Mouse (Mus musculus) heart, embryonic 15.5 days (tissue): ENCODE results near the gene Ncstn. TPM values are rescaled to one million over a fixed set of nuclear protein-coding genes. Genes with fewer than 3 reads are reported as not detected.

Experiments used
- ATAC-seq: fragments of 200-750 bp; cut with Nextera tagmentation; replicated peaks from 2 replicates; pipeline ENCODE4 v1.8.0; 2017; ENCODE audit warnings: low read depth, moderate TSS enrichment; ENCODE audit not compliant: insufficient number of reproducible peaks, insufficient read depth, low FRiP score
- H3K27ac ChIP-seq: fragments of 300-500 bp; sonication (generic); 2 replicates; pipeline ENCODE4 v1.5.1; 2015; ENCODE audit warnings: mild to moderate bottlenecking, inconsistent platforms
- H3K27me3 ChIP-seq: fragments of 300-500 bp; sonication (generic); 2 replicates; pipeline ENCODE4 v1.6.1; 2015; ENCODE audit warnings: inconsistent platforms
- H3K36me3 ChIP-seq: fragments of 300-500 bp; sonication (generic); 2 replicates; pipeline ENCODE4 v1.6.1; 2015; ENCODE audit warnings: mild to moderate bottlenecking, inconsistent platforms
- H3K4me1 ChIP-seq: fragments of 300-500 bp; sonication (generic); replicated peaks from 2 replicates; pipeline ENCODE4 v1.6.1; 2015; ENCODE audit warnings: inconsistent platforms
- H3K4me2 ChIP-seq: fragments of 300-500 bp; sonication (generic); 2 replicates; pipeline ENCODE4 v1.6.1; 2015; ENCODE audit warnings: inconsistent platforms, mild to moderate bottlenecking, moderate library complexity
- H3K4me3 ChIP-seq: fragments of 300-500 bp; sonication (generic); 2 replicates; pipeline ENCODE4 v1.5.1; 2015; ENCODE audit warnings: mild to moderate bottlenecking, inconsistent platforms
- H3K9ac ChIP-seq: fragments of 300-500 bp; sonication (generic); 2 replicates; pipeline ENCODE4 v1.6.1; 2015; ENCODE audit warnings: mild to moderate bottlenecking, inconsistent platforms
- H3K9me3 ChIP-seq: fragments of 300-500 bp; sonication (generic); replicated peaks from 2 replicates; pipeline ENCODE4 v1.6.1; 2016; ENCODE audit warnings: inconsistent platforms
- WGBS: fragments of 180-500 bp; shearing (Covaris S2); methylation state at CpG from one replicate; pipeline ENCODE4 v1.1.7; 2015; ENCODE audit warnings: mixed read lengths; 5-methylcytosine and 5-hydroxymethylcytosine counted together
- polyA plus RNA-seq: library from polyadenylated mRNA; unstranded; fragments of >200 nt; fragmentation: Nextera tagmentation; extraction: Ambion mirVana; gene quantifications from 2 replicates; pipeline ENCODE4 v1.2.1, GENCODE M21; 2015

The Ncstn gene
- polyA plus RNA-seq, 1 experiment from 2014 or later, result 91.8 TPM

DNA sequence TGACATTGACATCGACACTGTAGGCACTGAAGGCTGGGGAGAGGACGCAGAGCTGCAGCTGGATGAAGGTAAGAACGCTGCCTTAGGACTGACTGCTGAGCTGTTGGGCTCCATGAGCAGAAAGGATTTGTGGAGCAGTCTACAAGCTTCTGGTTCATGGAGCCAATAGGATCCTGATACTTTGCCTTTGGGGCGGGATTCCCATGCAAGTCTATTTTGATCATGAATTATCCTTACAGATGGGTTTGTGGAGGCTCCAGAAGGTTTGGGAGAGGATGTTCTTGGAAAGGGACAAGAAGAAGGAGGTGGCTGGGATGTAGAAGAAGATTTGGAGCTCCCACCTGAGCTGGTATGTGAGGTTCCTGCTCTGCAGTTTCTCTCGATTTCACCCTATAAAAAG, 34.4 kb upstream of the Ncstn start:
- Histone ChIP-seq H3K4me2 (no peak overlapping the region), H3K9me3 (no peaks in the 10 kb centered on the region), H3K27ac (no peak overlapping the region), H3K27me3 (no peaks in the 10 kb centered on the region), H3K4me3 (no peak overlapping the region), H3K9ac (no peak overlapping the region), H3K4me1 (no peaks in the 10 kb centered on the region), H3K36me3 (peaks cover 99% of the 10 kb centered on the region)
- 89% methylated on average over 5 of the region's 5 CpGs for whole genome bisulfite sequencing
- no peak for ATAC-seq

DNA sequence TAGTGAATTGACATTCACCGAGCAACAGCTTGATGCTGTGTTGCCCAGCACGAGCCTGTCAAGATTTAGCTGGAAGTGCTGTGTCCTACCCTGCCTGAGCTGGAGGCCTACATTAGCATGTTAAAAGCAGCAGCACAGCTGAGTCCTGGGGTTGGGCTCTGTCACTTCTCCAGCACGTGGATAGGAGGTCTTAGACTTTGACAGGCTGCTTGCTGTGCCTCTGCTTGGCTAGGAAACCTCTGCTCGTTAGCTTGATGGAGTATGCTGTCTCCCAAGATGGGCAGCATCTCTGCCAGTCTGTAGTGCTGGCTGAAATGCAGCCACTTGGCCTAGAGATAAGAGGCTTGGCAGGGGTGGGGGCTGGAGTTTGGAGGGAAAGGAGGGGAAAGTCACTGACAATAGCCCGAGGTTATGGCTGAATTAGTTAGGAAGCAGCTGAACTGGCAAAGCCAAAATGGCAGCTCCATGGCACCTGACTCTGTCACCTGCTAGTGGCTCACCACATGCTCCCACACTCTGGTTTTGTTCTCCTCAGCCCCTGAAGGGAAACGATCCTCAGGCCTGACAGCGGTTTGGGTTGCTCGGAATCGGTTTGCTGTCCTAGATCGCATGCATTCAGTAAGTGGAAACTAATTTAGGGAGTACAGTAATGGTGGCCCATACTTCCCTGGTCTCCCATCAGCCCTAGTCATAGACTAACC, 25.3 kb upstream of the Ncstn start:
- WGBS, result 67% methylated on average over 10 of the region's 10 CpGs
- ATAC-seq, result 0 out of 2 replicates have a peak, but pooled peaks have one; percentile 18
- H3K4me2 ChIP-seq, result no peak overlapping the region
- no peak overlapping the region for H3K27ac ChIP-seq
- no peak overlapping the region for H3K9ac ChIP-seq
- peaks cover 3% of the 10 kb centered on the region; the same call in 1 of the 2 replicates for H3K4me1 ChIP-seq
- no peaks in the 10 kb centered on the region for H3K27me3 ChIP-seq
- no peak overlapping the region for H3K4me3 ChIP-seq
- H3K36me3 ChIP-seq, result peaks cover 88% of the 10 kb centered on the region
- no peaks in the 10 kb centered on the region for H3K9me3 ChIP-seq

DNA sequence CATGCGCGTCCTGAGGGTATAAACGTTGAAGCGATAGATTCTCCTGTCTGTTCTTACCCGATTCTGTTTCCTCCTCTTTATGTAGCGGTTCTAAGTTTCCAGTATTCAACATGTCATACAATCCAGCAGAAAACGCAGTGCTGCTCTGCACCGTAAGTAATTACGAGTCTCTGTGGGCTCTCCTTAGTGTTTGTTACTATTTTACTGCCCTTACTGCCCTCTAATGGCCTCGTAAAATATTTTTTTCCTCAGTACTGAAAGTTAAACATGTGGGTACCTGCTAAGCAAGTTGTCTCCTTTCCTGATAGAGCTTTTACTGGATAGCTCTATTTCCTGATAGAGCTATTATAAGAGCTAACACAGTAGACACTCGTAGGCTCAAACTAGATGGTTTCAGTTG, 22.5 kb upstream of the Ncstn start:
- Histone ChIP-seq H3K9me3 (no peaks in the 10 kb centered on the region), H3K9ac (no peak overlapping the region), H3K36me3 (peaks cover 85% of the 10 kb centered on the region), H3K4me2 (no peak overlapping the region), H3K27ac (no peak overlapping the region), H3K4me3 (no peak overlapping the region), H3K27me3 (no peaks in the 10 kb centered on the region), H3K4me1 (peaks cover 3% of the 10 kb centered on the region; the same call in 1 of the 2 replicates)
- no peak for ATAC-seq
- WGBS, result 80% methylated on average over 11 of the region's 11 CpGs

DNA sequence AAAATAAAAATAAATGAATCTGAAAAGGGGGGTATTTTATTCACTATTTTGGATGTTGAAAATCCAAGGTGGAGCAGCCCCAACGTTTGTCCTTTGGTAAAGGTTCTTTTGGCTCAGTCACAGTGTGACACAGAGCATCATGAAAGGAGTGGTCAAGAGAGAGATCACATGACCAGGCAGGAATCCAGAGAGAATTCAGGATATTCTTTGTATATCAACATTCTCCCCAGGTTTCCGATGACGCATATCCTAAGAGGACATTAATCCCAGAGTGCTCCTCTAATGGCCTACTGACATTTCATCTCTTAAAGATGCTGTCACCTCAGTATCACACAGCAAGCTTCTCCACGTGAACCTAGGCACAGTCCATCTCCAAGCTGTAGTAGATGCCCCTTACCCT, 21.0 kb upstream of the Ncstn start:
- Histone ChIP-seq H3K27me3 (no peaks in the 10 kb centered on the region), H3K27ac (no peak overlapping the region), H3K36me3 (peaks cover 83% of the 10 kb centered on the region), H3K9me3 (no peaks in the 10 kb centered on the region), H3K4me1 (peaks cover 3% of the 10 kb centered on the region; the same call in 1 of the 2 replicates), H3K4me3 (no peak overlapping the region), H3K9ac (no peak overlapping the region), H3K4me2 (no peak overlapping the region)
- no peak for ATAC-seq
- 71% methylated on average over 4 of the region's 4 CpGs for WGBS

DNA sequence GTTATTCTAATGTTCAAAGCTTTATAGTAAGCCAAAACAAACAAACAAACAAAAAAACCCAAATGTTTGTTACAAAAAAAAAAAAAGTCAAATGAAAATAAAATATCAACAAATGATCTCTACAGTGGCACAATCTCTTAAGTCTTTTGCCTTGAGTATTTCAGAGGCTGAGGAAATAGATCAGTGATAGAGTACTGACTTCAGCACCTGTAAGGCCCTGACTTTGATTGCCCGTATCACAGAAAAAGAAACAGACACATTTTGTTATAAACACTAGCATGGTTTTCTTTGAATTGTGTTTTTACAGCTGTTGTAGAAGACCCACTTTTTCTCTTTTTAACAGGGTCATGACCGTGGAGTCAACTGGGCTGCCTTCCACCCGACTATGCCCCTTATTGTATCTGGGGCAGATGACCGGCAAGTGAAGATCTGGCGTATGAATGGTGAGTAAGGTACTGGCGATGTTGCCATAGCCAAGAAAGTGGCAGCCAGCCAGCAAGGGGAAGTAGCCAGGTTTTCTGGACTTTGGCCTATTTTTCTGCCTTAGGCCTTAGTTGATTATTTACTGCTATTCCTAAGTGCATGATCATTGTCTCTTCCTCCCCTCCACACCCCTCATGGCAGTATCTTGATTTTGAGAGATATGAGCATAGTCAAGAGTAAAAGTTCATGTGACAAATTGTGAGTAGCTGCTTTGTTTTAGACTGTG, 16.9 kb upstream of the Ncstn start:
- ATAC-seq, result no peak
- no peak overlapping the region for H3K4me3 ChIP-seq
- no peaks in the 10 kb centered on the region for H3K27me3 ChIP-seq
- H3K27ac ChIP-seq, result no peak overlapping the region
- H3K4me2 ChIP-seq, result no peak overlapping the region
- H3K36me3 ChIP-seq, result peaks cover 78% of the 10 kb centered on the region
- no peaks in the 10 kb centered on the region for H3K9me3 ChIP-seq
- H3K4me1 ChIP-seq, result peaks cover 10% of the 10 kb centered on the region
- WGBS, result 80% methylated on average over 6 of the region's 6 CpGs
- H3K9ac ChIP-seq, result no peak overlapping the region

DNA sequence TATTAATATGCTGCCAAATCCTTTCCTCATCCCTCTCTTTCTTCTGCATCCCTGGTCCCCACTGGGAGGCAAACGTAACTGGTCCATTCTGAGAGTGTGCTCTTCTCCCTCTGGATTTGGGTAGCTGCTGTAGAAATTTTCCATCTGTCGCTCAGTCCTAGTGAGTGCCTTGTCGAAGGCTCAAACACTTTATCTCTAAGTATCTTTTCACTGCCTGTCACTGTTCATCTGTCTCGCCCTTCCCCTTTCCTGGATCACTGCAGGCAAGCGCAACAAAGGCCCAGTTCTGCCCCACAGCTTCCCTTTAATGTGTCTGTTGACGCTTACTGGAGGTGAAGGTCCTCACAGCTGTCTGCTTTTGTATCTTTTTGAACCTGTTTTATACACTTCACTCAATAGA, 12.6 kb upstream of the Ncstn start:
- no peak for ATAC-seq
- H3K4me3 ChIP-seq, result no peak overlapping the region
- no peaks in the 10 kb centered on the region for H3K9me3 ChIP-seq
- H3K9ac ChIP-seq, result no peak overlapping the region
- 34% methylated on average over 6 of the region's 6 CpGs for WGBS
- H3K27me3 ChIP-seq, result no peaks in the 10 kb centered on the region
- H3K36me3 ChIP-seq, result peaks cover 67% of the 10 kb centered on the region
- peak overlapping the region; percentile 66 for H3K27ac ChIP-seq
- H3K4me2 ChIP-seq, result no peak overlapping the region
- peaks cover 22% of the 10 kb centered on the region for H3K4me1 ChIP-seq

DNA sequence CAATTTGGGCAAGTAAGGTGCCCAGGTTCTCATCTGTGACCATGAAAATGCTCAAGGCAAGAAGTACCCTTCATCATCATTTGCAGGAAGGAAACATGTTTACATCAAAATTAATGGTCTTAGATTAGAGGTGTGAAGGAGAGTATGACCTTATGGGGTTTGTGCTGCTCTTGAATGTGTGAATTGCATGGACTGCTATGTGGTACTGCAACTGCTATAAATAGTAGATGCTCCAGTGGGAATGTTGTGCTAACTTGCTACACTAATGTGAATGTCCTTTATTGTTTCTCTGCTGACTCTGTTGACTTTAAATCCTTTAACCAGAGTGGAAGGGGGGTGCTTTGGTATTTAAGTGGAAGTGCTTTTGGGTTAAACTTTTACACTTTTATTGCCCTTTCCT, 11.7 kb upstream of the Ncstn start:
- H3K4me2 ChIP-seq, result 0 out of 2 replicates have a peak overlapping the region, but pooled peaks have one; percentile 18
- no peak overlapping the region for H3K4me3 ChIP-seq
- peaks cover 22% of the 10 kb centered on the region for H3K4me1 ChIP-seq
- H3K27me3 ChIP-seq, result no peaks in the 10 kb centered on the region
- H3K9me3 ChIP-seq, result no peaks in the 10 kb centered on the region
- H3K9ac ChIP-seq, result no peak overlapping the region
- ATAC-seq, result peak; percentile 55; the same call in 1 of the 2 replicates
- peak overlapping the region; percentile 66 for H3K27ac ChIP-seq
- peaks cover 70% of the 10 kb centered on the region for H3K36me3 ChIP-seq

DNA sequence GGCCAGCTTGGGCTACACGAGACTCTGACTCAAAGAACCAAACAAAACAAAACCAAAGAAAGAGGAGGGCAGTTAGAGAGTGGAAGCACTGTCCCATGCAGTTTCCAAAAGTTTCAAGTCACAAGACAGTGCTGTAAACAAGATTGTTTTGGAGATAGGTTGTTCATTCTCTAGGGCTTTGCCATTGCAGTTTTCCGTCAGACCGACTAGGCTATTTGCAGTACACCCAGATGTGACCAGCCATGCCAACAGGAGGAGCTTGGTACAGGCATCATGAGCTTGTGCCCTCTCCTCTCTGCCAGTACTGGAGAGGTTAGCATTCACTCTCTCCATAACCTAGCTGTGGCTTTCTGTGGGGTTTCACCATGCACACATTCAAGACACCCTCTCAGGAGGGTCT, 10.9 kb upstream of the Ncstn start:
- no peaks in the 10 kb centered on the region for H3K27me3 ChIP-seq
- no peak overlapping the region for H3K4me3 ChIP-seq
- H3K36me3 ChIP-seq, result peaks cover 74% of the 10 kb centered on the region
- no peak overlapping the region for H3K4me2 ChIP-seq
- ATAC-seq, result no peak
- H3K9me3 ChIP-seq, result no peaks in the 10 kb centered on the region
- WGBS, result 56% methylated on average over 3 of the region's 3 CpGs
- H3K27ac ChIP-seq, result peak overlapping the region; percentile 66
- no peak overlapping the region for H3K9ac ChIP-seq
- H3K4me1 ChIP-seq, result peaks cover 22% of the 10 kb centered on the region

DNA sequence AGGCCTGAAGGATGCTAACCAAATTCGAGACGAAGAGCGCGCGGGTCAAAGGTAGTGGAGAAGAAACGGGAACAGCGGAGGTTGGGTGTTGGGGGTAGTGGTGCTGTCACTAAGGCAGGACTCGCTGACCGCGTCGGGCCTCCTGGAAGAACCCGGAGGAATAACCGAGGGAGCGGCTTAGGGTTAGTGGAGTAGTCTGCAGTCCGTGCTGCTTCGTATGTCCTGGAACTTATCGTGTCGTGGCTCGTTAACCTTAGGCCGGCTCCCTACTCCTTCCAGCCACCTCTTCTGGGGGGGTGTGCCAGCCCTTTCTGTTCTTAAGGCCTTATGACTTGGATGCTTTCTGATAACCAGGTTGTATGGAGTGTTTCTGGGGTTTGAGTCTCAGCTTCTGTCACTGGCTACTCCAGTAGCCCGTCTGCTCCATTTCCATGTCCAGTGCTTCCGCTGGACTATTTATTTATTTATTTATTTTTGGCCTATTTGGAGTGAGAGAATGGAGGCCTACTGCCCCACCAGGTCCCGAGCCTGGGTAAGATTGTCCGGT, 377 bp upstream of the Ncstn start:
- H3K9me3 ChIP-seq, result no peaks in the 10 kb centered on the region
- peak overlapping the region; percentile 82 for H3K4me3 ChIP-seq
- H3K9ac ChIP-seq, result peak overlapping the region; percentile 85
- H3K27me3 ChIP-seq, result no peaks in the 10 kb centered on the region
- H3K4me1 ChIP-seq, result peaks cover 16% of the 10 kb centered on the region
- H3K27ac ChIP-seq, result peak overlapping the region; percentile 85
- ATAC-seq, result peak; percentile 67
- H3K36me3 ChIP-seq, result peaks cover 17% of the 10 kb centered on the region
- under 1% methylated on average over 24 of the region's 24 CpGs for WGBS
- peak overlapping the region; percentile 62 for H3K4me2 ChIP-seq

DNA sequence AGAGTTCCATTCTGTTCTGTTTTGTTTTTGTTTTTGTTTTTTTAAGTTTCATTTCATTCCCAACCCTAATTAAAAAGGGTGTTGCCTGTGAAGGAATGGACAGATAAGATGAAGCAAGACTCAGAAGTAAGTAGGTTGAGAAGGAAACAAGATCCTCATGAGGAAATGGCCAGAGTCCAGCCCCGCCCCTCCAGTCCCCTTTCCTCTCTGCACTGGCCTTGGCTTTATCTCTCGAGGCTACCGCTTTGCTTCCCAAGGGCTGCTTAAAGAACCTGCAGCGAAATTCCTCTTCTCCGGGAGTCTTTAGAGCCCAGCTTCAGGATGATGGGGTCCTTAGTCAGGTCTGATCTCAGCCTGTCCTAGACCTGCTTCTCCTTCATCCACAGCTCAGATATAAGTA, 4.6 kb downstream of the Ncstn start:
- no peak for ATAC-seq
- H3K27me3 ChIP-seq, result no peaks in the 10 kb centered on the region
- peaks cover 50% of the 10 kb centered on the region for H3K36me3 ChIP-seq
- no peak overlapping the region for H3K4me2 ChIP-seq
- H3K4me1 ChIP-seq, result peaks cover 8% of the 10 kb centered on the region; the same call in 1 of the 2 replicates
- H3K9ac ChIP-seq, result no peak overlapping the region
- 51% methylated on average over 5 of the region's 5 CpGs for WGBS
- H3K27ac ChIP-seq, result no peak overlapping the region
- no peak overlapping the region for H3K4me3 ChIP-seq
- no peaks in the 10 kb centered on the region for H3K9me3 ChIP-seq

DNA sequence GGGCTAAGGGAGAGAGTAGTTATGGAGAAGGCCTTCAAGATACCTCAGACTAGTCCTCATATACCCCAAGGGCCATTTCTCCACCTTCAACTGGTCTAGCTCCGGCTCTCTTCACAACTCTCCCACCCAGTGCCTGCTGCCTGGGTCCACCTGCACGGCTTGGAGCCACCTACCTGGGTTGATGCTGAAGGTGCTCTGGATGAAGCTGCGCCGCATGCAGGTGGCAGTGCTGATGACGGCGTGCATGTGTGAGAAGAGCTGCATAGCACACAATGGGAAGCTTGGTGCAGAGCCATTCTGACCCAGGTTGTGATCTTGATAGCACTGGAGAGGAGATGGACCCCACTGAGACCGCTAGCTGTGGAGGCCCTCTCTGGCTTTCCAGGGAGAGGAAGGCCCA, 10.0 kb downstream of the Ncstn start:
- ATAC-seq, result no peak

More for the DNA sequence above, 10.0 kb downstream of the Ncstn start:
- Histone ChIP-seq H3K4me3 (no peak overlapping the region), H3K4me2 (no peak overlapping the region), H3K27me3 (no peaks in the 10 kb centered on the region), H3K9me3 (no peaks in the 10 kb centered on the region), H3K36me3 (peaks cover 84% of the 10 kb centered on the region), H3K4me1 (peaks cover 6% of the 10 kb centered on the region), H3K9ac (no peak overlapping the region), H3K27ac (no peak overlapping the region)
- 94% methylated on average over 7 of the region's 7 CpGs for WGBS
